Mouse (Mus musculus): ENCODE data around the gene Map3k5.

- TF ChIP-seq CTCF (conservative IDR thresholded peaks at IDR 0.05; ENCODE audit: insufficient read depth, insufficient read length, low read depth, low read length) (no peak), POLR2A (IDR thresholded peaks at IDR 0.05; ENCODE audit: low read depth, low read length) (no peak)
Observed at GRCm38 (mm10) chr10:19934384-19935294, at the start of gene Map3k5.
